Mouse (Mus musculus) embryo, embryonic 11 days (tissue): Measurements from ENCODE around the gene Erp29.

Experiments used
- DNase-seq: peaks from one replicate; pipeline ENCODE4 v3.0.0-alpha.2; 2015

Gene Erp29

DNA sequence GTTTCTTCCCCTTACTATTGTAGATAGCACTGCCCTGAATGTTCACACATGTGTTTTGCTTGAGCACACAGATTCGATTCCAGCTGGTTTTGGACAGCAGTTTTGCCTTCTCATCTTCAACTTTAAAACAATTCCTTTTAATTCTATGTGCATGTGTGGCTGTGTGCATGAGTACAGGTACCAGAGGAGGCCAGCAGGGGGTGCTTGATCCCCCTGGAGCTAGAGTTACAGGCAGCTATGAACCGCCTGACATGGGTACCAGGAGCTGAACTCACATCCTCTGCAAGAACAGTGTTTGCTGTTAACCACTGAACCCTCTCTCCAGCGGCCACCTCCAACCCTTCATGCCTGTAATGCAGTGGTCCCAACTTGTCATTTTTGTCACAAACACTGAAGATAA, 3.9 kb downstream of the Erp29 start:
- DNase-seq: no peak

DNA sequence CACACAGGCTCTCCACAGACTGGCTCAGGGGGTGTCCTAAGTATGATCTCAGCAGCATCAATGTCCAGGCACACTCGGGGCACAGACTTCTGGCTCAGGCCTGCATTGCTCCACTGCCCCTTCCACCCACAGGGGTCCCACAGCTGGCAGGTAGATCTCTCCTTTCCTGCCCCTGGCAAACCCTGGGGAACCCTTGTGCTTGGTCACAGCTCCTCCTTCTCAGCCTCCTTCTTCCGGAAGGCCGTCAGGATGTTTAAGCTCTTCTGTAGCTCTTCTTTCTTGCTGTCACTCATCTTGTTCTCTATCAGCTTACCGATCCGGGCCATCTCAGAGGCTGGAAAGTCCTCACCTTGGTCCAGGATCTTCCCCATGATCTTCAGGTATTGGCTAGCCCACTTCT, 7.4 kb downstream of the Erp29 start:
- no peak for DNase-seq

DNA sequence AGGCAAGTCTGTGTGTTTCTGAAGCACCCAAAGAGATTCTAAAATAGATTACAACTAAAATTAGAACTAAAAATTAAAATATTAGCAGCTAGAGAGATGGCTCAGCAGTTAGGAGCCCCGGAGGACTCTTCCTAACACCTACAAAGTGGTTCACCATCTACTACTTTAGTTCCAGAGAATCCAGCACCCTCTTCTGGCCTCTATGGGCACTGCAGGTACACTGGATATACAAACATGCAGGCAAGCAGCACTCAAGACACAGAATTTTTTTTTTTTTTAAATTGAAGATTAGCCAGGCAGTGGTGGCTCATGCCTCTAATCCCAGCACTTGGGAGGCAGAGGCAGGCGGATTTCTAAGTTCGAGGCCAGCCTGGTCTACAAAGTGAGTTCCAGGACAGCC, 8.8 kb downstream of the Erp29 start:
- peak; percentile 57 for DNase-seq

DNA sequence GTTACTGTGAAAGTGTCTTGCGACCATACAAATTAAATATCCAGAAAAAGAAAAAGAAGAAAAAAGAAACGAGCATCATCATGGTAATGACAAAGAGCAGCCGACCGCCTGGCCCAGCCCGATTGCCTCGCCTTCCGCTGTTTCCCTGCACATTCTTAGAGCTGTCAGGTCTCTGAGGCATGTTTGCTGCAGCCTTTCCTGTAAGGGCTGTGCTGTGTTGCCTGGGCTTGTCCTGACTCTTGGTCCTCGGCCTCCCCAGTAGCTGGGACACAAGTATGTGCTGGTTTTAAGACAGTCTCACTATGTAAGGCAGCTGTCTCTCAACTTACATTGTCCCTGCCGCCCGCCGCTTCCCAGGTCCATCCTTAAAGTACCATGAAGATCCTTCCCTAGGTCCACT, 13.6 kb downstream of the Erp29 start:
- no peak for DNase-seq

DNA sequence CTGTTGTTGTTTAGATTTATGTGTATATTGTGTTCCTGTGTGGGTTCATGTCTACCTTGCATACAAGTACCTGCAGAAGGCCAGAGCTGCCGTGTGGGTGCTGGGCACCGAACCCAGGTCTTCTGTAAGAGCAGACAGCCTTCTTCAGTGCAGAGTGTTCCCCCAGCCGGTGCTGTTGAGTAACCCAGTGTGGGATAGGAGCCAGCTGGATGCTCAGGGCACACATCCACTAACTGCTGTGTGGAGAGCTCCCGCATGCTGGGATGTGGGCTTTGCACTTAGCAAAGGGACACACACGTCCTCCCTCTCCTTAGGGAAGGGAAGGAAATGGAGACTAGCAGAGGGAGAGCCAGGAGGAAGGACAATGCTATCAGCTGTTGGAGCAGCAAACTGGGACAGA, 14.2 kb downstream of the Erp29 start:
- no peak for DNase-seq

DNA sequence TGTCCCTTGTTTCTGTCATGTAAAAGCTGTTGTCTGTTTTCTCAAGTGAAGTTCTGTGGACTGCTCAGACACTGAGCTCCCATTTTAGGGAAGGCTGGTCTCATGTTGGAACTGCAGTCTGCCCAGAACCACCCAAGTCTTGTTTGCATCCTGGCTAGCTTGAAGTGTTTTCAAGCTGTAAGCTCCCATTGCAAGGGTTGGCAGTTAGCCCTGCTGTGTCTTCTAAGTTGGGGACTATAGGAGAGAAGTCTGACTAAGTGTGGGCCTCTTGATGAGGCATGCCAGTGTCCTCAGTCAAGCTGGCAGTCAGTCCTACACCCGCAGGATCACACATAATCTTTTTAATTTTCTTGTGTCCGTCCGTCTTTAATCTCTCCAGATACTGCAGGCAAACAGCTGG, 23.4 kb downstream of the Erp29 start:
- DNase-seq: no peak

DNA sequence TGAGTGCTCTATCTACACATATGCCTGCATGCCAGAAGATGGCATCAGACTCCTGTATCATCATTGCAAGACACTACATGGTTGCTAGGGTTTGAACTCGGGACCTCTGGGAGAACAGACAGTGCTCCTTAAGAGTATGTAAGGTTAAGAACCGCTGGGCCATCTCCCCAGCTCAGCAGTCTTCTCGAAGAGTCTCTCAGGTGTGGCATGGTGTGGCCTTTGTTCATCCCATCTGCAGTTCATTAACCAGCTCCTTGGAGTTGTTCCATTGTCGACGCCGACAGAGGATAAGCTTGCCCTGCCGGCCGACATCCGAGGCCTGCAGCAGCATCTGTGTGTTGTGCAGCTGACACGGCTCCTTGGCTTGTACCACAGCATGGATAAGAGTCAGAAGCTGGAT, 29.0 kb downstream of the Erp29 start:
- DNase-seq: no peak

DNA sequence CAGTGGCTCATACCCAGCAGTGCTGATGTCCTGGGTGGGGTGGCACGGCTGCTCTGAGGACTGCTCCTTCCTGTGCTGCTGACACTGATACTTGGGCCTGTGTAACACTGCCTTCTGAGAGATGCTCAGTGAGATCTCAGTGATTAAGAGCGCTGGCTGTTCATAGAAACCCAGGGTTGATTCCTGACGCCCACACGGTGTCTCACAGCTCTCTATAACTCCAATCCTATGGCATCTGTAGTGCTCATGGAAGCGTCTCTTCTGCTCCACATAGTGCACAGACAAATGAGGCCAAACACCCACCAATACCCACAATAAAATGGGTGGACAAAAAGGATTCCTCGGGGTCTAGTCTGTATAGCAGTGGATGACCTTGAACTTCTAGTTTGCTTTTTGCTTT, 29.5 kb downstream of the Erp29 start:
- no peak for DNase-seq

DNA sequence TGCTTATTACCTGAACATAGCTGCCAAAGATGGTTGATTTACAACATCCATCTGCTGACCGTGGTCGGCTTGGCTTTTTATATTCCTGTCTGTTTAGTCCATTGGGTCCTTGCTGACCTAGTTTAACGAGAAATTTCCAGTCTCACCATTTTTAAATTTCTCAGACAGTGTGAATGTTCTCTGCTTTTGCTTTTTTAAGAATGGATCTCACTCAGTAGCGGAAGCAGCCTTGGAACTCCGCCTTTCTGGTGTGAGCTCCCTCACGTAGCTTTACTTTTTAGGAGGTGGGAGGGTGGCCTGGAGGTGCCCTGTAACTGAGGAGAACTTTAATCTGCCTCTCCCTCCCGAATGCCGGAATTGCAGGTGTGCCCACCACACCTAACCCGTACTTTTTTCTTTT, 31.6 kb downstream of the Erp29 start:
- DNase-seq: no peak

DNA sequence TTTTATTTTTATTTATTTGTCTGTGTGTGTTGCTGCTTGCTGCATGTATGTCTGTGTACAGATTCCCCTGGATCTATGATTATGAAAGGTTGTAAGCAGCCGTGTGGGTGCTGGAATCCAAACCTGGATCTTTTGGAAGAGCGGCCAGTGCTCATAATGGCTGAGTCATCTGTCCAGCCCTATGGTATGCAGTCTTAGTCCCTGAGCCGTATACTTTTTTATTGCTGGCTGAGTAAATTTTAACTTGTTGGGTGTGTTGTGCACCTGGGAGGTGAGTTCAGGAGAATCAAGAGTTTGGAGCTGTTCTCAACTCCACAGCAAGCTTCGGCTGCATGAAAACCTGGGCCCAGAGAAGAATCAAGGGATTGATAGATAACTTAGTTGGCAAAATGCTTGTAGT, 41.3 kb downstream of the Erp29 start:
- DNase-seq: no peak

DNA sequence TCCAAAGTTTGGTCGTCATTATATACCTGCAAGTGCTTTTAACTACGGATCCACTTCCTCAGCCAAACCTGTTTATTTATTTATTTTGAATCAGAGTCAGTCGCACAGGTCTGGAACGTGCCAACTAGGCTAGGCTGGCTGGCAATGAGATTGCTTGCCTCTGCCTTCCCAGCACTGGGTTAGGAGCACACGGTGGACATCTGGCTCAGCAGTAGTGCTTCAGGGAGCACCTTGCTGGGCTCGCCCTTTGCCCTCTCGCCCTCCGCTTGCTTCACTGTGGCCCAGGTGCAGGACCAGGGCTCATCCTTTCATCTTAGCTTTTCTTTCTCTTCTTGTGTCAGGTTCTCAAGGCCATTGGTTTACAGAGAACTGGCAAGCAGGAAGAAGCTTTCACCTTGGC, 44.5 kb downstream of the Erp29 start:
- DNase-seq: no peak

DNA sequence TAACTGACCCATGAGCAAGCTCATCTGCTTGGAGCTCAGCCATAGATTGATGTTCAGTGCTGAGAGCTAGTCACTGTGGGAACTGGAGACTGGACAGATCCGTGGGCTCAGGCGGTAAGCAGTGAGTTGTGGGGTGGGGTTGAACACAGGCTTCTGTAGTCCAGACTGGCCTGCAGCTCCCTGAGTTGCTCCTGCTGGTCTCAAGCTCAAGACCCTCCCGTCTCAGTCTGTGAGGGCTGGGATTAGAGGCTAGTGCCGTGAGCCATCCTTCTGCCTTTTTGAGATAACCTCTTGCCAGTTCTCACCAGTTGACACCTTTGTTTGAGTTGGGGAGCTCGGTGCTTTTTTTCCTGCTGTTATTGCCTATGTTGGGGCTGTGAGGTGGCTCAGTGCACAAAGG, 51.5 kb downstream of the Erp29 start:
- no peak for DNase-seq

DNA sequence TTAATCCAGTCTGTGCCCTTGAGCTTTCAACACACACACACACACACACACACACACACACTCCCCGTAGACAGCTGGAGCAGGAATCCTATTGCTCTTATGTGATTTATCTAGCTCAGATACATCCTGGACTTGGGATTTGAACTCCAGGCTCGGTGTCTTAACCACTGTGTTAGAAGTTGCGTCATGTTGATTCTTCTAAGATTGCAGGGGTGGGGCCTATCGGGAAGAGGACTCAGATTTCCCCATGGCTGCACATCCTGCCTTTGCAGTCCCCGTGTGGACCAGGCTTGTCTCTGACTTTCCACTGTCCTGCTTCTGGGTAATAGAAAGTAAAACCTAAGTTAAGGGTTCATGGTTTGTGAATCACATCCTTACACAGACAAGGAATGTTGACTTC, 52.2 kb downstream of the Erp29 start:
- no peak for DNase-seq

DNA sequence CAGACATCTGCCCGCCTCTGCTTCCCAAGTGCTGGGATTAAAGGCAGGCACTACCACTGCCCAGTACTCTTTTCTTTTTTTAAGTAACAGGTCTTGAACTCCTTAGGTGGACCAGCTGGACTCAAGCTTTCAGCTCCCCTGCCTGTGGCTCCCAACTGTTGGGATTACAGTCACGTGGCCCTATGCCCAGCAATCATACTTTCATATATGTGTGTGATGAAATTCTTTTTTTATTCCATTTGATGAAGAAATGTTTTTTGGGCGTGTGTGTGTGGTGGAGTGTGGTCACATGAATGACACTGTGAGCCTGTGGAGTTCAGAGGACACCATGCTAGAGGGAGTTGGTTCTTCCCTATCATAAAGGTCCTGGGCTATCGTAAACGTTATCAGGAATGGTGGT, 52.8 kb downstream of the Erp29 start:
- DNase-seq: no peak

DNA sequence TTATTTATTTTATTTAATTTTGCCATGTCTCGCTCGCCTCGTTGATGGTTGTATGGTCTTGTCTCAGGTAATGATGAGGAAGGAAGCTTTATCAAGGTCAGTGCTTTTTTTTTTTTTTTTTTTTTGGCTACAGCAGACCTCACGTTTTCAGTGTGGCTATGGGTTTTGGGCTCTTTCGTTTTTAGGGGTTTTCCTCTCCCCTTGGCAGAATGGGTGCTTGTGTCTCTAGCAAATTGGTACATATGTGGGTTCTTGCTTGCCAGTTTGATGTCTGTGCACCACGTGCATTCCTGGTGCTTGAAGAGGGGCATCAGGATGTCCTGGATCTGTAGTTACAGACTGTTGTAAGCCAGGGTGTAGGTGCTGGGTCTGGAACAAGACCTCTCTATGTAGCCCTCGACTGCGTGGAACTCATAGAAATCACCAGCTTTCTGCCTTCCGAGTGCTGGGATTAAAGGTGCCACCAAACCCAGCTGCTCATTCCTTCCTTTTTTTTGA, 53.3 kb downstream of the Erp29 start:
- no peak for DNase-seq

DNA sequence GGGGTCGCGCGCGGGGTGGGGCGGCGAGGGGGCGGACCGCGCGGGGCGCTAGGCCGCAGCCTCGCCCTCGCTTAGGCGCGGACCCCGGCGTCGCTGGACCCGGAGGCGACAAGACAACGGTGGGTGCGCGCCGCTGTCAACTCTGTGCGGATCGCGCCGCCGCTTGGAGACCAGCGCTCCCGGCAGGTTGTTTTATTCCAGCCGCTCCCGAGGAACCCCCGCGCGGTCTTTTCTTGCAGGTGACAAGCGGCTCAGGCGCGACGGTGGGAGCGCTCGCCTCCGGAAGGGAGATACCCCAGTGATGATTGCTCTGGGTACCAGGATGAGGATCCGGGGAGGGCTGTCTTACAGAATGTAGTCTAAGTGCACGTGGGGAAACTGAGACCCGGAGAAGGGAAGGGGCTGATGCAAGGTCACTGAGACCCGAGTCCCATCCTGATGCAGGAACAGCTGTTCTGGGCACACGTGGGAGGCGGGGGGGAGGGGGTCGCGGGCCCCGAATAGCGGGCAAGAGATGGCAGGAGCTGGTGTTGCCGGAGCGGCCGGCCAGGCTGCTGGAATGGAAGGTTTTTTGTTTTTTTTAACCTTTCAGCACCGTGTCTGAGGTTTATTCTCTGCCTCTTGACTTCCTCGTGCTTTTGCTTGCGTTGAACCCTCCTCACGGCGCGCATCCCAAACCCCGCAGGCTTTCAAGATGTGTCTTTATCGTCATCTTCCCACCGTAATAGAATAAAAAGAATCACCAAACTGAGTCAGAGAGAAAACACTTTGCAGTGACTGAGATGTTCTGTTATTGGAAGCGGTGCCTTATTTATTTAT, 54.0 kb downstream of the Erp29 start:
- peak; percentile 68 for DNase-seq

DNA sequence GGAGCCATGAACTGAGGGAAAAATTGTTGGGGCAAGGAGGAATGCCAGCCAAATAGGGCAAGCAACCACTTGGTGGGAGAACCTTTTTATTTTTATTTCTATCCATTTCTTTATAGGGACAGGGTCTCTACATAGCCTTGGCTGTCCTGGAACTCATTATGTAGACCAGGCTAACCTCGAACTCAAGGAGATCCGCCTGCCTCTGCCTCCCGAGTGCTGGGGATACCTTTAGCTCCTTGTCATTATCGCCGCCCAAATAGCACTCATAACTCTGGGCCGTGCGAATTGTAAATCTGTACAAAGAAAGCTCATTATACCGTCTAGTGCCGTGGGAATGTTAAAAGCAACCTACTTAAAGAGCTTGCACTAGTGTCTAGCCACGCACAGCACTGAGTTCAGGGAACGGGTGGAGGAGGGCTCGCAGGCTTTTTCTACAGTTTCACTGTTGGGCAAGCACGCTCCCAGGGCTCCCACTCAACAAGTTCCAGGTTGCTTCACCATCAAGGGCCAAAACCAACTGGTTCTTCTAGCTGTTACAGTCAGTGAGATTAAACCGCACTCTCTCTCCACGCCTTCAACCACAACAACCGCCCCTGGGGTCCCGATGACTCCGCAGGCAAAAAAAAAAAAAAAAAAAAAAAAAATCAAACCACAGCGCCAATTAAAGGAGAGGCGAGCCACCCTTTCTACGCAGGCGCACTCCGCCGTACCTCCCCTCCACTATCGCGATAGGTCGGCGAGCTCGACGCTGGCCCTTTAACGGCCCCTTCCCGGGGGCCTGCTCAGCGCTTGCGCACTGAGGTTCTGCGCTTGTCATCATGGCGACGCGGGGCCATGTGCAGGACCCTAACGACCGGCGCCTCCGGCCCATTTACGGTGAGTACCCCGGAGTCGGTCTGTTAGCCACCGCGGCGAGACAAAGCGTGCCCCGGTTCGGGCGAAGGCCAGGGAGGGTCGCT, 54.8 kb downstream of the Erp29 start, which contains the start of gene Naa25:
TSS of gene Naa25 (plus strand) at position 750 of the 959 bp plus-strand sequence.
- DNase-seq: peak; percentile 99

DNA sequence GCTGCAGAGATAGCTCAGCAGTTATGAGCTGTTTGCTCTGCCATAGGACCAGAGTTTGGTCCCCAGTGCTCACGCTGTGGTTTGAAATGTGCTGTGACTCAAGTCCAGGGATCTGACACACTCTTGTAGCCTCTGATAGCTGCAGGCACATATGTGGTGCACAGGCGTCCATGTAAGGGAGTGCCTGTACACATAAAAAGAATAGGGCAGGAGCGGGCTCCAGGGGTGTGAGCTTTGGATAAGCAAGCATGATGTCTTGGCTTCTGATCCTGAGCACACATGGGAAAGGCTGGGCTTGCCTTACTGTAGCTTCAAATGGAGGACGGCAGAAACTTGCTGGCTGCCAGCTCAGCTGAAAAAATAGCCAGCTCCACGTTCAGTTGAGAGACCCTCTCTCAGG, 56.7 kb downstream of the Erp29 start:
- no peak for DNase-seq

DNA sequence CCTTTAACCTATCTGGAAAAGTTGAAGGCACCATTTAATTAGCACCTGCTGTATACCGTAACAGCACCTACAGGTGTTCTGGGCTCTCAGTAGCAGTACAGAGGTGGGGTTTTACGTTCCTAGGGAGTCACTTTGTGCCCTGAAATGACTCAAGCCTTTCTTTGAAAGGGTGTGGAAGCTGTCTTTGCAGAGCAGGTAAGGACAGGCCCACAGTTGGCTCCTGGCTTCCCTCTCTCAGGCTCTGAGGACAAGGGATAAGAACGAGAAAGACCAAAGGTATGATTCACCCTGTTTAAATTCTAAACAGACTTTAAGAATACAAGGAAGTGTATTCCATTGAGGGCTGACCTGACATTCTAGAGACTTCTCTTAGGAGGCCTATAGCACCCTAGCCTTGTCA, 58.9 kb downstream of the Erp29 start:
- no peak for DNase-seq

DNA sequence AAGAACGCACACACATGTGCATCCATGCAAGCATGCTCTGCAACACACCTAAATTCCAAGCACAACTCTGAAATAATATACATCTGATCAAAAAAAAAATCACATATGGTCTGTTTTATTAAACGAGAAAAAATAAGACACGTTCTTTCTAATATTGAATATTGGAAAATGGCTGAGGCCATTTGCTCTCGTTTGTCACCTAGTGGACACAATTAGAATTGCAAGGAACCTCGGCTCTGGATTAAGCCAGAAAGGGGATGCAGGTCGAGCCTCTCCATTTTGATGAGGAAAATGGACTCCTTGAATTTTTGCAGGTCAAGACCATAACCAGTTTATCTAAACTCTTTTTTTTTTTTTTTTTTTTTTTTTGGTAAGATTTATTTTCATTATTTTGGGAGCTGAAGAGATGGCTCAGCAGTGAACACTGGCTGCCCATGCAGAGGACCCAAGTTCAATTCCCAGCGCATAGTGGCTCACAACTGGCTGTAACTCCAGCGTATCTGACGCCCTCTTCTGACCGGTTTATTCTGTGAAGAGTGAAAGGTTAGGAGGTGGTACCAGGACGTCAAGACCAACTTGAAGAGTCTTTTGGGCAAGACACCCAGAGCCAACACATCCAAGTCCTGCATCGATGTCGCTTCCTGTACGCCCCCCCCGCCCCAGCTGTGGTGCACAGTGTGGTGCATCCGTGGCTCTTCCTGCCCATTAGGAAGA, 59.5 kb downstream of the Erp29 start:
- DNase-seq: peak; percentile 75

DNA sequence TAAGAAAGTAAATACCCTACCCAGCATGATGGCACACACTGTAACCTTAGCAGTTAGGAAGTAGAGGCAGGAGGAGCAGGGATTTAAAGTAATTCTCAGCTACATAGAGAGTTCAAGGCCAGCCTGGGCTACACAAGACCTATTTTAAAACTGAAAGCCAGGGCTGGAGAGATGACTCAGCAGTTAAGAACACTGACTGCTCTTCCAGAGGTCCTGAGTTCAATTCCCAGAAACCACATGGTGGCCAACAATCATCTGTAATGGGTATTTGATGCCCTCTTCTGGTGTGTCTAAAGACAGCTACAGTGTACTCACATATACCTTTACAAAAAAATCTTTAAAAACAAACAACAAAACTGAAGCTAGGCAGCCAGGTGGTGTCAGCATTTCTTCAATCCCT, 62.6 kb downstream of the Erp29 start:
- DNase-seq: no peak

DNA sequence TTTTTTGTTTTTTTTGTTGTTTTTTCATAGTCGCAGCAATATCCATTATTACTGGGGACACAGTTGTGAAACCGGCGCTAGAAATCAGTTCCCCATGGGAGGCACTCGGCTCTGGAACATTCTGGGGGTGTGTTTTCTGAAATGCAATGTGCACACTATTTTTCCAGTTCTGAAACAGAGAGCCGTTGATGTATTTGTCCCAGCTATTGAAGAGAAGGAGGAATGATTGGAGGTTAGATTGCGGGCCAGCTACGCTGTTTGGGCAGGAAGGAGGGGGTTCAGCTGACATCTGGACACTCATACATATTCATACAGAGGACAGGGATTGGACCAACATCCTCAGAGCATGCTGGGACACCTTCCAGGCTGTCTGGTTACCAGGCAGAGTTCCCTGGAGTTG, 63.2 kb downstream of the Erp29 start:
- no peak for DNase-seq

DNA sequence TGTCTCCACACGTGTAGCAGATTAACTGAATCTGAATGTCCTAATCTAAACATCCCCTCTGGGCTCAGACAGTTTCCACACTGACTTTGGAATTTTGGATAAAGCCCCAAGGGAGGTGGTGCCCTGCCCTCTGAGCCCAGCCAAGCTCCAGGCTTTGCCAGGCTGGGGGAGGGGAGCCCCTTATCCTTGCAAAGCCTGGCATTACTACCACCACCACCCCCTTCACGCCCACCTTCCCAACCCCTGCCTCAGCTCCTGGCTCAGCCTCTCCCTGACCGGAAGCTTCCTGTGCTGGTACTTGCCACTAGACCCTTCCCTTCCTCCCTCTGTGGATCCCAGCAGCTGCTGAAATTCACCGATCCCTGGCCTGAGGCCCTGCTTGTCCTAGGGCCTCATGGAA, 65.2 kb downstream of the Erp29 start:
- no peak for DNase-seq
